Mouse (Mus musculus) frontal cortex, adult (tissue): ENCODE measurements at regions not wholly inside any gene's neighbourhood (a gene's known extent, or its start where the extent isn't known, plus 50 kb on each side); places are given as distances from the start of the nearest gene placed in this dataset.

ENCODE experiments used
- ATAC-seq: cut with Nextera tagmentation; 2 replicates; pipeline ENCODE4 v1.9.2; 2017; ENCODE audit warnings: mild to moderate bottlenecking, moderate library complexity, mixed read lengths; ENCODE audit not compliant: low TSS enrichment

DNA sequence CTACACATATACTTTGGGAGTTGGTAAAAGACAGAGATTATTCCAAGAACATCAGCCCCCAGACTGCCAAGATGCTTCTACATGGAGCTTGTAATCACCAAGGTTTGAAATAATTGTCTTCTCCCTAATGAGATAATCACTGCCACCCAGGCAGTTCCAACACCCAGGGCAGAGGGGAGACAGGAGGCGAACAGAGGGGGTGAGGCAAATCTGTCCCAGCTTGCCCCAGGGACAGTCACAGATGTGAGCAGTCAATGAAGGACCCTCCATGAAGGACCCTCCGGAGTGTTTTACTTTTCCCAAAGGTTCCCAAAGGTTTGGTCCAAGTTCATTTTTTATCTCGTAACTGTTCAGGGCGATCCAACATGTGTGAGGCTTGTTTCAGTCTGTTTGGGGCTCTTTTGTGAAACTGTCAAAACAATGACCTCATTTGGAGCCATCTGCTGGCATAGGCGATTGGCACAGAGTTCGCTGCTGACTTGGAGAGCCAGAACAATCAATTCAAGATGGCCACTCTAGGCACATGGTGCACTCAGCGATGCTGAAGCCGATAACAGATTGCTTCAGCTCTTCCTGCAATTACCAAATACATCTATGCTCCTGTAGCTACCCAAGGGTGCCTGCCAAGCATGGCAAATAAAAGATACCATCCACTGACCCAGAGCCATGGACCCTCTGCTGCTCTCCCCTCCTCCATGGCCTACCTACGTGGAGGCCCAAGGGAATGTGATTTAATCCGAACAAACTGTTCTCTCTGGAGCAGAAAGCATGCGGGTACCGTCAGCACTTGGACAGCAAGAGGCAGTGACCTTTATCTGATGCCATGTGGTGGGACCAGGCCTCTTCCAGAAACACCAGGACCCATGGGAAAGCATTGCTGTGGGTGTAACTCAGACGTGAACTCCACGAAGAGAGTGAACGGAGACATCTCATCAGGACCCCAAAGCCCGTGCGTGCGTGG is 326.9 kb downstream of the Wdr11 start:
- 0 out of 2 replicates have a peak, but pooled peaks have one; percentile 41 for ATAC-seq

DNA sequence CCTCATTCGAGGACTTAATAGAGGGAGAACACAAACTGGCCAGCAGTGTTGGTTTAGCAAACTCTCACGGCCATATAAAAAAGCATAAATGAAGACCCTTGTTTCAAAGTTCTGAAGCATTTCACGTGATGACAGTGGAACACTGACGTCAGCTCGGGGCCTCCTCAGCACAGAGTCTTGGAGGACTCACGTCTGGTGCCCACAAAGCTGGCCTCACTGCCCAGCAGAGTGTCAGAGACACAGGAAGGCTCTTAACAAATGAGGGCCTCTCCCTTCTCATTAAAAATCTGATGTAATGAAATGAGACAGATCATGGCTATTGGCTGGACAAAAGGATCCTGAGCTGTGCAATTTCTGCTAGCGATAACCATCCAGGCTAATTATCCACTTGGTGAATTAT is 330.6 kb downstream of the Wdr11 start:
- no peak for ATAC-seq

DNA sequence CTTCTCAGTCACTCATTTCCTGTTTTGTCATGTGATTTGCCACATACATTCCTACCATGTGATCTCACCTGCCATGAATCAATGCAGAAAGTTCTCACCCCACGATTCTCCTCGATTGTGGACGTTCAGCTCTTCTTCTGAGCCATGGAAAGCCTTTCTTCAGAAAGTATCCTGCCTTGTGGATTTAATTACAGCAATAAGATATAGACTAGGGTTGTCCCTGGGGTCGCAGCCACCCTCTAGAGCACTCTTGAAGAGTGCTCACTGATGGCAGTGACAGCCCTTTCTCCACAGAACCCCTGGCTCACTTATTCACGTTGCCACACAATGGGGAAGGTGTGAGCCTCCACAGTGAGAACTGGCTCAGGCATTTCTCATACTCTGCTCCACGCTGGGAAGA is 345.1 kb downstream of the Wdr11 start:
- no peak for ATAC-seq

DNA sequence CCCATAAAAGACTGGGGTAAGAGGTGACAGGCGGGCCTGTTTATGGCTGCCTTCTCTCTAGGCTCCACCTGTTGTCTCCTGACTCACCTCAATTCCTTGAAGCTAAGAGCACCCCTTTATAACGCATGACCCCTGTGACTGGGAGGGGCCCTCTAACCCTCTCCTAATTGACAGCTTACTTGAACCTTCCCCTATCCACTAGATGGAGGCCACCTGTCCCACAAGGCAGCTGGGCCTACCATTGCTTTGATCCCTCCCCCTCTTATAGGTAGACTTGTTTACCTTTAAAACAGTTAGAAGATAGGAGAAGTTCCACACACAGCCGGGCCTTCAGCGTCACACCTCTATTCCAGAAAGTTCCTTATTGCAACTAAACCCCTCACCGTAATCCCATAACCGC is 346.1 kb downstream of the Wdr11 start:
- no peak for ATAC-seq

DNA sequence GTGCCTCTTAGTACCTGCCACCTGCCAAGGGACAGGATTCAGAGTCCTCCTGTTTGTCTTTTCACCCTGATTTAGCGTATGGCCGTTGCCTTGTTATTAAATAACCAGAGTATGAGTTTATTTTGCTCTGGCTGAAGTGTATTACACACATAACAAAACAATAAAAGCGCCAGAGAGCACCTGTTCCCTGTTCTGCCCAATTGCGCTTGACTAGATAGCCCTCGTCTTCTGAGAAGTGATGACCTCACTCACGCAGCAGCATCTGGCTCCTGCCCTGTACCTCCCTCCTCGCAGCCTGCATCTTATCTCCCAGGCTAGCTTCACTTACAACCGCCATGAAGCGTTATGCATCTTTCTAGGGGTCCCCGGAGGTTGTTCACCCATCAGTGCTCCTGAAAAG is 346.5 kb downstream of the Wdr11 start:
- no peak for ATAC-seq

DNA sequence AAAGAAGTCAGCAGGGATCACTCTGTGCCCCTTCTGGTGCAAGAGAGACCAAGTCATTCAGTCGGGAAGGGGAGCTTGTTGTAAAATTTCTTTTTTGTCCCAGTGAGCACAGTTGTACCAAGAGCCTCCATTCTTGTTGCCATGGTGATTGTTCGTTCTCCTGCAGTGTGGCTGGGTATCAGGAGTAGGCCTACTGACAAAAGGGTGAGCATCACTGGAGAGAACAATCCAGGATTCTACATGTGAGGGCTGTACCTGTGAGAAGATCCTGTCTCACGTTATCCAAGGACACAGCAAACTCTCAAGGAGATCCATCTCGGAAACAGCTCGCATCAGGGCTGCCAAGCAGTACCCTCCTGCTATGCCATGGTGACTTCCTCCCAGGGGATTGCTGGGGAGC is 347.6 kb downstream of the Wdr11 start:
- ATAC-seq: no peak

DNA sequence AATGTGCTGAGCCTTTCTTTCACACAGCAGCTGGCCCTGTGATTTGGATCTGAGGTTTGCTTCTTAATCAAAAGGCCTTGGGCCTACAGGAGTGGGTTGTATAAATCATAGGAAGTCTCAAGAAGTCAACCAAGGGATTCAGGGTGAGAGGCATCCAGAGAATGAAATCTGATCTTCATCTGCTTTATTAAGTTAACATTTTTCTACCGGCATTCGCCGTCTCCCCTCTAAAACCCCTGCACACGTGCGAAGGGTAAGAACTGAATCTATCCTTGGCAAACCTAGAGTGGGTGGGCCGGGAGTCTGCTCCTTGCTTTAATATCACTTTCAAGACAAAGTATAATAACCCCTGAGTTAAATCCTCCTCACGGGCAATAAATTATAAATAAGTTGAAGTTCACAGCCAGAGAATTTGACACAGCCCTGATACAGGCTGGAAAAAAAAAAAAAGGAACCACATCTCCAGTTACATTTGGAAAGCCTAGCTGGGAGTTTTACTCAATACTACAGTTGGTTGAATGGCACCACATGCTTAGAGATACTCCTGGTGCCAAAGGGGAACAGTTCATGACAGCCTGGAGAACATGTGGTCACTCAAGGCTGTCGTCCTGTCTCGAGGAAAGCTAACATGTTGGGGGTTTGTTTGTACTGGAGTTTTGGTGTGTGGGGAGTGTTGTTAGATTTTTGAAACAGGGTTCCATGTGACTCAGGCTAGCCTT is 349.8 kb downstream of the Wdr11 start:
- no peak for ATAC-seq

DNA sequence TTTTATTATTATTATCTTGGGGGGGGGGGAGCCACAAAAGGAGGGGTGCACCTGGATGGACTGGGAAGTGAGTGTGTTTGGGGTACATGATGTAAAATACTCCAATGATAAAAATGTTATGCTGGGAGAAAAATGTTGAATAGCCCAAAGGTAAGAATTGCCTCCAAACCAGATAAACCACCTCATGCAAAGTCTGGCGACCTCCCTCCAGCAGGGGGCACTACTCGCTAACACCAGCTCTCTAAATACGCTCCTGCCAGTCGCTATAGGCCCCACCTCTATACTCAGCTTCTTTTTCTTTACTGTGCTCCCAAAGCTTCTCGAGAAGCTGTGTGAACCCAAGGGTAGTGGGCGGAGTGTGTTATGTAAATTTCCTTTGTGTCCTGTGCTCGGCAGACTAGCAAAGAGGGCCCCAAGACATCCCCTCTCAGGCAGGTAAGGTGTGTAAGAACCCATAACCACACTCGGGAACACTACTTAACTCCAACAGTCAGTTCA is 357.0 kb downstream of the Wdr11 start:
- no peak for ATAC-seq

DNA sequence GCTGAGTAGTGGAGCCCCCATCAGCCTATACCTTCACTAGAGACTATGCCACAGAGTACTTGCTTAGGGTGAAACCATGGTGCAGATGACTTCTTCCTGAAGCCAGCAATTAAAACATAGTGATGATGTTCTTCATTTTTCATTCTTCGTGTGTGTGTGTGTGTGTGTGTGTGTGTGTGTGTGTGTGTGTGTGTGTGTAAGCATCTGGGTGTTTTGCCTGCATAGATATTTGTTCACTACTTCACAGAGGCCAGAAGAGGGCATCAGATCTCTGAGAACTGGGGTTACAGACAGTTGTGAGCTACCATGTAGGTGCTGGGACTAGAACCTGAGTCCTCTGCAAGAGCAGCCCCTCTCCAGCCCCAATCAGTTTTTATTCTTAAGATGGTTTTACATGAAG is 358.8 kb downstream of the Wdr11 start:
- ATAC-seq: no peak

DNA sequence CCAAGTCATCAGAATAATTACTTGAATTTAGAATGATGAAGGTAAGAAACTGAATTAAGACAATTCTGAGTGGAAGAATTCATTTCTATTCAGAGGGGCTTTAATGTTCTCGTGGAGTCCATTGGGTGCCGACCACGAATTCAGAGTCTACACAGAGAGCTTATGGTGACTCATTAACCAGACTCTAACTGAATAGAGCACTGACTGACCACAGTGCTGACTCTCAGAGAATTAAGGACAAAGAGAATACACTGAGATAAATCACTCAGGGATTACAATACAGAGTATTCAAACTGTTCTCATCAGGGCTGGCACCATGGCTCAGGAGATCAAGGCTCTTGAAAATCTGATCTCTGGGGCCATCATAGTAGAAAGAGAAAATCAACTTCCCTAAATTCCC is 366.7 kb downstream of the Wdr11 start:
- no peak for ATAC-seq

DNA sequence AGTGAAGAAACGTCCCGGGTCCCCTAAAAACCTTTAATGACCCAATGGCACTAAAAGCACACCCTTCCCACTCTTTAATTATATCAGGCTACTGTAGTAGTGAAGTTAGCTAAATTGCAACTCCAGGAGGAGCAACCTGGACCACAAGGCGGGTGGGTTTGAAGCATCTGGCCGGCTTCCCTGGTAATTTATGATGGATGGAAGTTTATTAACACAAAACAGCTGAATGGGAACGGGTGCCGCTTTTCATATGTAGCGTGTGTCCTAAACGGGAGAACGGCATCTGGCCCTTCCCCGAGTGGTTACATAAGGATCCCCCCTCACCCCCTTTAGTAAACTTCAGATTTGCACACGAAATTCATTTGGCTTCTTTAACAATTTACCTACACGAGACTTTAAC is 370.9 kb downstream of the Wdr11 start:
- ATAC-seq: no peak

DNA sequence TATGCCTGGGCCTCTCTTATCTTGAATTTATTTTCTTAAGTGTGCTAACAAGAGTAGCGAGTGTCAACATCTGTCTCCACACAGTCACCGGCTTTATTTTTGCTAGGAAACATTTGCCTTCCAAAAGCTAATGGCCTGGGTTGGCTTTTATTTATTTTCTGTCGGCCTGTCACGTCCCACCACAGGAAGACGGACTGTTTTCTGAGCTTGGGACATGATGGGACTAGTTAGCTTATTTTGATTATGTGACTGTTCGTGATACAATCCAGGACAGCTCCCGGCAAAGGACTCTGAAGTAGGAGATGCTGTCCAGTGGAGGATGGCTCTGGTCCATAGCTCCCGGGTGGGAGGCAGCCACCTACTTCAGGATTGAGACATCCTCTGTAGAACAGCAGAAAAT is 372.5 kb downstream of the Wdr11 start:
- no peak for ATAC-seq

DNA sequence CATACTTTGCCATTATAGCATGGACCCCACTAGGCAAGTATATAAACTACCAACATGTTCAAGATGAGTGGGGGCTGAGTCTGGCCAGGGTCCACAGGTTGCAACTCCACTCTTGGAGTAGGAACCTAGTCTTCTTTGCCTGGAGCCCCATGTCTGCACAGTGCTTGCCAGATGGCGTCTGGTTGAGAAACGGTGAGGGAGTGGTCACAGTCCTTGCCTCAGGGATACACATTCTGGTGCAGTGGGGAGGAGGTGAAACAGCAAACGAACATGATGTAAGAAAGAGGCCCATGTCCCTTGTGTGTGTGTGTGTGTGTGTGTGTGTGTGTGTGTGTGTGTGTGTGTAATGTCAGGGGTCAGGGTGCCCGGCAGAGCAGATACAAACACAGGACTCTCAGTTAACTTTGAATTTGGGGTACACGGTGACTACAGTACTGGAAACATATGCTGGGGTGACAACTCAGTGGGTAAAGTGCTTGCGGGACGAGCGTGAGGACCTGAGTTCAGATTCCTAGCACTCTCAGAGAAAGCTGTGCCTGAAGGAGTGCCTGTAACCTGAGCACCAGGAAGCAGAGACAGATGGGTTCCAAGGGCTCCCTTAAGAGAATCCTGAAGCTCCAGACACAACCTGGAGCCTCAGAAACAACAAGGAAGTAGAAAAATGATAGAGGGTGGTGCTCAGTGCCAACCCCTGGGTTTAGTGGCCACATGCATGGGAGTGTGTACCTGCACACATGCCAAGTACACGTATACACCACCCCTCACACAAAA is 373.8 kb downstream of the Wdr11 start:
- no peak for ATAC-seq

DNA sequence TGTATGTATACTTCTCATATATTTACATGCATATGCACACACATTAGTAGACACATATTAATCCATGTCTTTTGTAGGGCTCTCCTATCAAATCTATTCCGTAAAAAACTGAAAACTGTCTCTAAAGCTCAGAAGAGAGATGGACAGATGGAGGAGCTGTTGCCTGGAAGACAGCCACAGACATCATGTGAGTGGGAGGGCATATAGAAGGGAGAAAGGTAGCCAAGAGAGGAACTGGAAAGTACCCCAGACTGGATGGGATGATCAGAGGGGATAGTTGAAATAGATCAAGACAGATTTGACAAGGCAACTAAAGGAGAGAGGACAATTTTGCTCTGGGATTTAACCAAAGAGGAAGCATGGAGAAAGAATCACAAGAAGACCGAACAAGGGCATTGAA is 375.1 kb downstream of the Wdr11 start:
- ATAC-seq: peak; percentile 73

DNA sequence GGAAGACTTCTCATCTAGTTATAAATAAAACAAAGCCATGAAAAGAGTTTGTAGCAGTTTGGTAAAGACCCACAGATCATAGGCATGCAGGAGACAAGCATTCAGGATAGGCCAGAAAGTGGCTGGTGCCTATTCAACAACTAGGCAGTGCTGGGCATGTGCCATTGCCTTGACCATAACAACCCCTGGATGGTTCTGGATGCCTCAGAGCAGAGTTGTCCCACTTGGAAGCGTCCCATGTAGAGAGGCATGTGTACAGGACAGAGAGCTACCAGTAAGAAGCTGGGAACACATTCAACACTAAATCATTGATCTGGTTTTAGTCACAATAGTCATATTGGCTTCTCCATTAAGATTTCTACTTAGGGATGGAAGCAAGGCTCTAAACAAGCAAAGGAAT is 378.5 kb downstream of the Wdr11 start:
- no peak for ATAC-seq

DNA sequence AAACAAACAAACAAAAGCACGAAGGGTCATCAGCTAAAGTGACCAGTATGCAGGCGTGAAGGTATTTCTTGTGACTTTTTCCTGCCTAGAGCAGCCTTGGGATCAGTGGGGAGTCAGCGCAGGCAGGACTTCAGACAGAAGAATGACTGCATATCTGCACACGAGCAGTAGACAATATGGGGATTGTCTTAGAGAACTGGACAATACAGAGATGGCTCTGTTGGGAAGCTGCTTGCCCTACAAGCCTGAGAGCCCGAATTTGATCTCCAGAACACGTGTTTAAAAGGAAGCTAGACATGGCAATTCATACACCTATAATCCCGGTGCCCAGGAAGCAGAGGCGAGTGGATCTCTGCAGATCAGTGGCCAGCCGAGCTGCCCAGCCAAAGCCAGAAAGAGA is 382.5 kb downstream of the Wdr11 start:
- ATAC-seq: no peak

DNA sequence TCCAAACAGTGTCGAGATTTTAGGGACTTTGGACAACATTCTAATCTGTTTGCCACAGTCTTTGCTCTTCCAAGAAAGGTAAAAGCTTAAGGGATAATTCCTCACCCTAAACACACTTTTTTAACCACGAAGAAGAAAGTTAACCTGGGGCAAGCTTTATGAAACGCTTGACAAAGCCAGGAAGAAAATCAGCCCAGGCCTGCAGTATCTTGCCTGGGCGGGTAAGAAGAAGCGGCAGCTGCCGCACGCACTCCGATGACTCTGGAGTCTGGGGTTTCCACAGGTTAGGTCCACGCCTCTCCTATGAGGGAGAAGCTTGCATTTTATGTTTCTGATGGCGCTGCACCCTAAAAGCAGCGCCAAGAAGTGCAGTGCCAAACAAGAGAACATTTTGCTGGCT is 383.2 kb downstream of the Wdr11 start:
- no peak for ATAC-seq

DNA sequence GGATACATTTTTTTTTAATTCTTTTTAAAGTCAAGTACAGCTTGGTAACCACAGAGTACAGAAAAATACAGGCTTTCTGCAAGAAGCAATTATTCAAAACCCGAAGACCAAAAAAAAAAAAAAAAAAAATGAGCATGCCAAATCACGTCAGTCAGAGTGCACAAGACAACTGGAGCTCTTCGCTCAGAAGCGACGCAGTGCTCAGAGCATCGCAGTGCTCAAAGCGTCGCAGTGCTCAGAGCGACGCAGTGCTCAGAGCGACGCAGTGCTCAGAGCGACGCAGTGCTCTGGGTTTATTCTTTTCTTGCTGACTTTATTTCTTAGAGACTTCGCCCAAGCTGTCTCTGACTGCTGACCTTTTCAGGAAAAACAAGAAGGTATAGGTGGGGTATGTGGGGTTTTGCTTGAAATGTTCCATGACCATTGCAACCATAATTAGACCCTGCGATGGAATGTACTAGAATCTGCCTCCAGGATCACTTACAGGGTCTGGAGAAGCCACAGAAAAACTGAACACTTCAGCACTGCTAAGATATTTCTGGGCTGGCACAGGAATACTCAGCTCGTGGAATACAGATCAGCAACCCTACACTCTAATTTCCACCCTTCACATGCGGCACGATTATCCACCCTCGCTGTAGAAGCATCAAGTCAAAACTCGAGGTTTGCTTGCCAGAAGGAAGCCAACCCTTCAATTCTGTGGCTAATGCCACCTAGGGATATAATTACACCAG is 384.3 kb downstream of the Wdr11 start:
- peak; percentile 94 for ATAC-seq

DNA sequence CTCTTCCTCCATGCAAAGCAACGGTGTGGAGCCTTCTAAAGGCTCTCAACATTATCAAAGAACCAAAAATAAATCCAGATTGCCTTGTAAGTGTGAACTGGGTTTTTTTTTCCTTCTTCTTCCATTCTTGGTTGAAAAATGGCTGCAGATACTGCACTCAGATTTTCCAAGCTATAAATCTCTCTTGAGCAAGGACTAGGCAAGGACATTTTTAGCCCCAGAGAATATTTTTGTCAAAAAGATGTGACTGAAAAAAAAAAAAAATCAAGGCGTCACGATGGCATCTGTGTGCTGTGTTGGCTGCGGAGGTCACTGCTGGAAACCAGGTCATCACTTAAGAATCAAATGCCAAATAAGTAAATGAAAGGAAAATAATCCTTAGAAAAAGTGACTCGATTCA is 386.9 kb downstream of the Wdr11 start:
- ATAC-seq: peak; percentile 36; the same call in 1 of the 2 replicates

DNA sequence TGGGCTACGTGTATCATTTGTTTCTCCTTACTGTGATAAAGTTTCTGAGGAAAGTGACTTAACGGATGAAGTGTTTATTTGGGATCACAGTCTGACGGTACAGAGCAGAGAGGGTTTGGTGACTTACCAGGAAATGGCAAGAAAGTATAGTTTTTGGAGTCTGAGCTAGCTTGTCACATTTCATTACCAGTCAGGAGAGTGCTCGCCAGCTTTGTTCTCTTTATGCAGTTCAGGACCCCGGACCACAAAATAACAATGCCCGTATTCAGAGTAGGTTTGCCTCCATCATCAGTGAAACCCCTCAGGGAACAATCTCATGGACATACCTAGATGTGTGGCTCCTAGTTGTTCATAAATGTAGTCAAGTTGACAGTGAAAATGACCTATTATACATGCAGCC is 387.7 kb downstream of the Wdr11 start:
- no peak for ATAC-seq

DNA sequence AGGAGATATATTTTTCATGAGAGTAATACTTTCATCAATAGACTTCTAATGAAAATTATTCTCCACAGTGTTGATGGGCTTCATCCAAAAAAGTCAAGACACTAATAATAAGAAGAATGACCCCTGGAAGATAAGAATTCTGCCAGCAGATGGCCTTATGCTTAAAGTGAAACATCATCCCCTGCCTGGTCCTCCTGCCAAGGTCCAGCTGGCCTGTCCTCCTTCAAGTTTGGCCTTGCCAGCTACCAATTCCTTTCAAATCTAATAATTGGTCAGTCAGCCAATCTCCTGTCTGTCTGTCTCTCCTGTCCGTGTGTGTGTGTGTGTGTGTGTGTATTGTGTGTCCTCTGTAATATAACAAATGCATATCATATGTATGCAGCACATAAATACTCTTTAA is 388.8 kb downstream of the Wdr11 start:
- ATAC-seq: no peak

DNA sequence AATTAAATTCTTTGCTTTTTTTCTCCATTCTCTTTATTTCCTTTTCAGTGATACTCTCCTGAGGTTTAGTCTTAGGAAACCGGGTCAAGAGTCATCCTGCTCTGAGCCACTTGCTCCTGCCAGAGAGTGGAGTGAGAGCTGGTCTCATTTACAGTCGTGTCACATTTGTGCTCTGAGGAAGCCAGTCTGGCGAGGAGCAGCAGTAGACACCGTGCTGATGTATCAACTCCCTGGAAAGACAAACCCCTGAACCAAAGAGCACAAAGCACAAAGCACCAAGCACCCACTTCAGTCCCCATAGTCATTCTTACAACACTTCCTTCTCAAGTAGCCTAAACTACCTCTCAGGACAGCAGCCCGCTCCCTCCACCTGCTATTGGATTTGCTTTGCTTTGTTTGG is 390.7 kb downstream of the Wdr11 start:
- ATAC-seq: no peak
